Mouse (Mus musculus) ES-E14 (cell line): Measurements from ENCODE around the gene Sf3b2.

ENCODE experiments used
- ZC3H11A ChIP-seq: IDR thresholded peaks from 2 replicates; pipeline ENCODE4 v1.6.1; 2012; ENCODE audit warnings: low read depth, mild to moderate bottlenecking, inconsistent platforms, low read length, borderline replicate concordance
- ZNF384 ChIP-seq: IDR thresholded peaks from 2 replicates; pipeline ENCODE4 v1.6.1; 2012; ENCODE audit warnings: low read depth, low read length, inconsistent platforms

- TF ChIP-seq ZNF384 (no peak), ZC3H11A (no peak)
Observed at GRCm38 (mm10) chr19:5276531-5276930, 18.7 kb downstream of the Sf3b2 start.
